Mouse (Mus musculus): ENCODE results near the gene Arrdc2. TPM values are rescaled to one million over a fixed set of nuclear protein-coding genes. Genes with fewer than 3 reads are reported as not detected.

Arrdc2 gene
- polyA plus RNA-seq, 1 experiment = 1.3 TPM

DNA sequence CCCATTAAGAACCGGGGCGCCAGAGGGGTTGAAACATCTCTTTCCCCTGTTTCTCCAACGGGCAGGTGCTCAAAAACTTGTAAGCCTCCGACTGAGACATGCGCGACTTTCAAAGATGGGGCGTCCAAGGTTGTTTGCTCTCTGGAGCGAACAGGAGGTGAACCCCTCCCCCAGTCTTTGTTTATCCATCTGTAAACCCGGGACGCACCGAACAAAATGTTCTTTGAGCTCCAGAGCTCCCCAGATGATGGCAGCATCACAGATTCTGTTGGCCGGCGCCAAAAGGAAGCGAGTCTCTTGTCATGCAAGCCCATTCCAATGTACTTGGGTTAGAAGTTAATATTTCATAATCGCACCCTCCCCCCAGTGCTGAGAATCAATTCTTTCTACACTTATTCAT is 41.2 kb downstream of the Arrdc2 start:
- Histone ChIP-seq H3K4me1 (ENCODE audit: control insufficient read depth, insufficient read depth, insufficient read length, low read length) (no peaks in the 10 kb centered on the region), H3K4me3 (ENCODE audit: insufficient read depth, low read depth, low read length) (no peak overlapping the region), H3K27ac (replicated peaks; ENCODE audit: low read depth, low read length) (no peak overlapping the region)

DNA sequence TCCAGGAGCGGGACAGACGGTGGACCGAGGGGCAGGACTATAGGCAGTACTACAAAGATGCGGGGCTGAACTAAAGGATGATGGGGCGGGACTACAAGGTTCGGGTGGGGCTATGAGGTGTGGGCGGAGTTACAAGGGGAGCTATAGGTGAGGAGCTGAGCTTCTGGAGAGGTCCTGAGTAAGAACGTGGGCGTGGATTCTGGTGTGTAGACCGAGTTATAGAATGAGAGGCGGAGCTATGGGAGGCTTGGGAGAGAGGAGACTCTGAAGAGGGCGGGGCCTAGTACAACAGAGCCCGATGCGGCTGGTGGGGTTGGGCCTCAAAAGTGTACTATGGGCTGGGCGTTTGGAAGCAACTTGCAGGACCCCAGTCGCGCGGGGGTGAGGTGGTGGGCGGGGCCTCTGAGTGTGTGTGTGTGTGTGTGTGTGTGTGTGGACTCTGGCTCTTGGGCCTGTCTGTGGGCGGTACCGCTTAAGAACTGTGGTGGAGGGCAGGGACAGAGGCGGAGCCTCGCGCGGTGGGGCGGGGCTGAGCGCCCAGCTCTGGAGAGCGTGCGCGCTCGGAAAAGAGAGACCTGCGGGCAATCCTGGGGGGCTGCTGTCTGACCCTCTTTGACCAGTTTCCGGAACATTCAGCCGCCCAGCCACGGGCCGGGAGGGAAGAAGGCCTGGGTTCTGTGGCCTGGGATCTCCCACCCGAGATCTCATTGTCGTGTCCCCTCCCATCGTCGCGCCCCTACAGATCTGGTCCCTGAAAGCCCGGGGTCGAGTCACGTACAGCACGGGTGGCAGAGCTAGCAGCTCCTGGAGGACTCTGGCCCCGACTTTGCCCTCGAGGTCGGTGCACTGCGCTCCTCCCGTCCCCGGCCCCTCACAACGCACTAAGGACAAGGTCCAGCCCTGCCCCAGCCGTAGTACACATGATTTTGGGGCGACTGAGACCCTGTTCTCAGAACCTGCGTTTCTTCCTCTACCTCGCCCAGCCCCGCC is 42.1 kb downstream of the Arrdc2 start:
- Histone ChIP-seq H3K4me3 (ENCODE audit: insufficient read depth, low read depth, low read length) (peak overlapping the region; percentile 60), H3K4me1 (ENCODE audit: control insufficient read depth, insufficient read depth, insufficient read length, low read length) (peaks cover 6% of the 10 kb centered on the region; the same call in 1 of the 2 replicates), H3K27ac (replicated peaks; ENCODE audit: low read depth, low read length) (no peak overlapping the region)

DNA sequence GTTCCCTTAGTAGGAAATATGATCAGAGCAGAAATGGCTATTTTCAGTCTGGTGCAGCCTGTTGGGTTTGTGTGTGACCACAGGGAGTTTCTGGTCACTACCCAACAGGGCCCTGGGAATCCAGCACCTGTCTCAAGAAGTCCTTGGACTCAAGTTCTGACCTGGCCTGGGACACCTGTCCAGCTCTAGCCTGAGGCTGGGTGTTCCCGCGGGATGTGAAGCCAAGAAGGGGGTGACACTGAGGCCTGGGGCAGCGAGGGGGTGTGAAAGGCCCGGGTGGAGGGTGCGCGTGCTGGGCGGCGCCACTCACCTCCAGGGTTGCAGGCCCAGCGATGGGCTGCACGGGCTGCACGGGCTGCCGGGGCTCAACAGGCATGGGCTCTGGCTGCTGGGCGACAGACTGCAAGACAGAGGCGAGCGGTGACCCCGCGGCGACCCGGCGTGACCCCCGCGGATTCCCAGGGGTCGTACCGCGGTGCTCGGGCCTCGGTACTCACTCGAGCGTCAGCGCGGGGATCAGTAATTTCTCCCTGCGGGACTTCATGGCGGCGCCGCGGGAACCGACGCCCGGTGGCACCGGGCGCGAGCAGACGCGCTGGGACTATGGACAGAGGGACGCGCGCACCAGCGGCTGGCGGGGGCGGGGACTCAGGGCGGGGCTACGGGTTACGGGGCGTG is 43.0 kb downstream of the Arrdc2 start:
- Histone ChIP-seq H3K4me3 (ENCODE audit: insufficient read depth, low read depth, low read length) (peak overlapping the region; percentile 60), H3K27ac (replicated peaks; ENCODE audit: low read depth, low read length) (no peak overlapping the region), H3K4me1 (ENCODE audit: control insufficient read depth, insufficient read depth, insufficient read length, low read length) (peaks cover 9% of the 10 kb centered on the region)

DNA sequence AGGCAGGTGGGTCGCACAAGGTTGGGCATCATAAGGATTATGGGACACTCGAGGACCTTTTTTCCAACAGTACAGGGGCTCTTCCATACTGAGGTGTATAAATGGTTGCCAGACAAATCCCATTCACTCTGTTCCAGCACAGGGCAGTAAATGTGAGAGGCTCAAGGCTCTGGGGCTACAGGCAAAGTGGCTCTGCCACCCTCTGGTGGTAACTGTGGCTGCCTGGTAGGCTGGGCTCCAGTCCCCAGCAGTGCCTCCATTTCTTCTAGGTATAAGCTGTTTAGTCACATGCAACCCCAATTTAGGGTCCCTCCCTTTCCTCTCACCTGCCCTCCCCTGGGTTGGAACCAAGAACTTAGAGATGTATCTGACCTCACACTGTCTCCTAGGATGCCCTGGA is 44.1 kb downstream of the Arrdc2 start:
- Histone ChIP-seq H3K4me3 (ENCODE audit: insufficient read depth, low read depth, low read length) (no peak overlapping the region), H3K27ac (replicated peaks; ENCODE audit: low read depth, low read length) (no peak overlapping the region), H3K4me1 (ENCODE audit: control insufficient read depth, insufficient read depth, insufficient read length, low read length) (peaks cover 14% of the 10 kb centered on the region)

DNA sequence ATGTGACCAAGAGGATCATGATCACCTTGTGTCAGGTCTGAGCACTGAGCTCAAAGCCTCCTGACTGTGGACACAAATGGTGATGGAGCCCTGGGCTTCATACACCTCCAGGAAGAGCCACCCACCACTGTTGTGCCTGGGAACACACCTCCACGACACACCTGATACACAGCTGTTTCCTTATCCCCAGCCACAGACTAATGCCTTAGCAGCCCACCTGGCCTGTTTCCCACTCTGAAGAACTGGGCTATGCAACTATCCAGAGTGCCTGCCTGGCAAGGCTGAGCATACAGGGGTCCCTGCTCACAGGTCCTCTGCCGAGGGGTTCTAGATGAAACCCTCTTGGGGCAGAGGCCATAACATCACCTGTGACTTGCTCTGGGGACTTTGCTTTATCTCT is 45.3 kb downstream of the Arrdc2 start:
- H3K27ac ChIP-seq (replicated peaks; ENCODE audit: low read depth, low read length) = no peak overlapping the region
- H3K4me3 ChIP-seq (ENCODE audit: insufficient read depth, low read depth, low read length) = no peak overlapping the region
- H3K4me1 ChIP-seq (ENCODE audit: control insufficient read depth, insufficient read depth, insufficient read length, low read length) = peaks cover 14% of the 10 kb centered on the region

DNA sequence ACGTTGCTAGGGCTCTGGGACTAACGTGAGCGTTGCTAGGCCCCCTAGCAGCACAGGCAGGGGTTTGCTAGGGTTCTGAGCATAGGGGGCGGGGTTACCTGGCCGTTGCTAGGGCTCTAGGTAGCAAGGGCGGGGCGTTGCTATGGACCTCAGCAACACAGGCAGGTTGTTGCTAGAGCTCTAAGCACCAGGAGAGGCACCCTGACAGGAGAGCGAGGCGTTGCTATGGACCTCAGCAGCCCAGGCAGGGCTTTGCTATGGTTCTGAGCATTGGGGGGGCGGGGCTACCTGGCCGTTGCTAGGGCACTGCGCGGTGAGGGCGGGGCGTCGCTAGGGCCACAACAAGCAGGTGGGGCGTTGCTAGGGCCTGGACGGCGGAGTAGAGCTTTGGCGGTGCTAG is 46.8 kb downstream of the Arrdc2 start:
- Histone ChIP-seq H3K4me3 (ENCODE audit: insufficient read depth, low read depth, low read length) (peak overlapping the region; percentile 83), H3K4me1 (ENCODE audit: control insufficient read depth, insufficient read depth, insufficient read length, low read length) (peaks cover 14% of the 10 kb centered on the region), H3K27ac (replicated peaks; ENCODE audit: low read depth, low read length) (no peak overlapping the region)

DNA sequence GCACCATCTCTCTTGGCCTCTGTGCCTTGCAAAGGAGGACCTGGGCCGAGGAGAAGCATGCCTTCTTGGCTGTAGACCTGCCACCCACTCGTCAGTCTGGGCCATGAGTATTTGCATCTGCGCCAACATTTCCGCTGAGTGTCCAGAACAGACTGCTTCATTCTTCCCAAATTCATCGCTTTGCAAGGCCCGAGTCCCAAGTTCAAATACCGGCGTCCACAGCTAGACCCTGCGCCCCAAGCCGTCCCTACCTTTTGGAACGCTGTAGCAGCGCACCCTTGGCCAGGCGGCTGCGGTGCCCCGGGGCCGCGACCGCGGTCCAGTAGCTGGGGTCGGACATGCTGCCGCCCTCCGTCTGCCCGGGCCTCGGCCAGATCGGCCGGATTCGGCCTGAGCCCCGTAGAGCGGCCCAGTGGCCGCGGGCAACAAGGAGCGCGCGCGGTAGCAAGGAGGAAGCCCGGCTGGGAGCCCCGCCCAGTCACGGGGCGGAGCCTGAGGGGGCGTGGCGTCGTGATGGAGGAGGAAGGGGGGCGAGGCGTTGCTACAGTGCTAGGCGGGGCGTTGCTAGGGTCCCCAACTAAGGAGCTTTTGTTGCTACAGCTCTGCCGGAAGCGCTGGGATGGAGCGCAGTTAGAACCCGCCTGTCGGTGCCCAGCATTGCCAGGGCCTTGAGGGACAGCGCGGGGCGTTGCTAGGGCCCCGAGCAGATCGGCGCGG is 47.4 kb downstream of the Arrdc2 start:
- H3K27ac ChIP-seq (replicated peaks; ENCODE audit: low read depth, low read length) = no peak overlapping the region
- peaks cover 14% of the 10 kb centered on the region for H3K4me1 ChIP-seq (ENCODE audit: control insufficient read depth, insufficient read depth, insufficient read length, low read length)
- peak overlapping the region; percentile 83 for H3K4me3 ChIP-seq (ENCODE audit: insufficient read depth, low read depth, low read length)

DNA sequence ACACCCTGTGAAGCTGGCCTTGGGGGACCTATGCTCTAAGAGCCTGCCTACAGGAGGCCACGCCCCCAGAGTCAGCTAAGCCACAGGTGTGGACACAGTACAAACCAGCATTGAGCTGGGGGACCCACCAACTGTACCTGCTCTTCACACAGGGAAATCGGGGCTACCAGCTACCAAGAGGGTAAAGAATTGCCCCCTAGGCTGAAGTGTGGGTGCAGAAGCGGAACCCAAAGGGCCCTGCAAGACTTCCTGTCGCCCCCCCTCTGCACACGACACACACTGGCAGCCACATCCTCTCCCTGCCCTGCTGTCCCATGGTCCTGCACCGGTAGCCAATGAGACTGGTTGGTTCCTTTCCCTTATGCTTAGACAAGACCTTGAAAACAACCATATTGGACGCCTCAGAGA is 48.2 kb downstream of the Arrdc2 start:
- Histone ChIP-seq H3K27ac (replicated peaks; ENCODE audit: low read depth, low read length) (0 out of 2 replicates have a peak overlapping the region, but pooled peaks have one; percentile 15), H3K4me1 (ENCODE audit: control insufficient read depth, insufficient read depth, insufficient read length, low read length) (peaks cover 14% of the 10 kb centered on the region), H3K4me3 (ENCODE audit: insufficient read depth, low read depth, low read length) (peak overlapping the region; percentile 83)

DNA sequence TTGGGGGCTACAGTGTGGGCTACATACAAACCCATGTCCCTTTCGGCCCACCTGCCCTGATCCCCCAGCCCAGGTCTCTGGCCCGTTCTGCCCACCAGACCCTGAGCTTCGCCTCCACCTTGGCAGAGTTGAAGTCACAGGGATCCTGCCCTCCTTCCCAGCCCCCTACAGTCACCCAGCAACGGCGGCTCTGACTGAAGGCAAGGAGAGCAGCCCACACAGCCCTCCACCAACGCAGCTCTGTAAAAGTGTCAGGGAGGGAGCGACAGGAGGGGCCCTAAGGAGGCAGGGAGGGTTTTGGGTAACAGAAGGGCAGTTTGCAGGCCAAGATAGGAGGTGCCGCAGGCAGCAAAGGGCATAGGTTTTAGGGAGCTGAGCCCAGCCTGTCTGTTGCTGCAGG is 48.7 kb downstream of the Arrdc2 start:
- Histone ChIP-seq H3K27ac (replicated peaks; ENCODE audit: low read depth, low read length) (no peak overlapping the region), H3K4me3 (ENCODE audit: insufficient read depth, low read depth, low read length) (peak overlapping the region; percentile 83)

DNA sequence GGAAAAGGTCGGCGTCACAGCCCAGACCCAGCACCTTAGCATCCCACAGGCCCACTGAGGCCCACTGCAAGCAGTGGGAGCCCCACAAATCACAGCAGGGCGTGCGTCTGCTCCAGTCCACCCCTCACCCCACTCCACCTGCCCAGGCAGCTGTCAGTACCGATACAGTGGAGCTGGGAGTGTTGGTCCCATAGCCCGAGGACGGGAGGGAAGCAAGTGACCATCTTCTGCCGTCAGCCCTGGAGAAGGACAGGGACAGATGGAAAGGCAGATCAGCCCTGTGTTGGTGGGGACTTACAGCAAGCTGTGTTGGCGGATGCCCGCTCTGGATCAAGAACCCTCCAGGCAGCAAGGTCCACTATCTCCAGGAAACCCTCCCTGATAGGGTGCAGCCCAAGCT is 50.5 kb downstream of the Arrdc2 start:
- Histone ChIP-seq H3K4me3 (ENCODE audit: insufficient read depth, low read depth, low read length) (0 out of 2 replicates have a peak overlapping the region, but pooled peaks have one; percentile 6), H3K27ac (replicated peaks; ENCODE audit: low read depth, low read length) (no peak overlapping the region), H3K4me1 (ENCODE audit: control insufficient read depth, insufficient read depth, insufficient read length, low read length) (peaks cover 14% of the 10 kb centered on the region)

More for the DNA sequence above, 48.7 kb downstream of the Arrdc2 start:
- H3K4me1 ChIP-seq (ENCODE audit: control insufficient read depth, insufficient read depth, insufficient read length, low read length) = peaks cover 14% of the 10 kb centered on the region

DNA sequence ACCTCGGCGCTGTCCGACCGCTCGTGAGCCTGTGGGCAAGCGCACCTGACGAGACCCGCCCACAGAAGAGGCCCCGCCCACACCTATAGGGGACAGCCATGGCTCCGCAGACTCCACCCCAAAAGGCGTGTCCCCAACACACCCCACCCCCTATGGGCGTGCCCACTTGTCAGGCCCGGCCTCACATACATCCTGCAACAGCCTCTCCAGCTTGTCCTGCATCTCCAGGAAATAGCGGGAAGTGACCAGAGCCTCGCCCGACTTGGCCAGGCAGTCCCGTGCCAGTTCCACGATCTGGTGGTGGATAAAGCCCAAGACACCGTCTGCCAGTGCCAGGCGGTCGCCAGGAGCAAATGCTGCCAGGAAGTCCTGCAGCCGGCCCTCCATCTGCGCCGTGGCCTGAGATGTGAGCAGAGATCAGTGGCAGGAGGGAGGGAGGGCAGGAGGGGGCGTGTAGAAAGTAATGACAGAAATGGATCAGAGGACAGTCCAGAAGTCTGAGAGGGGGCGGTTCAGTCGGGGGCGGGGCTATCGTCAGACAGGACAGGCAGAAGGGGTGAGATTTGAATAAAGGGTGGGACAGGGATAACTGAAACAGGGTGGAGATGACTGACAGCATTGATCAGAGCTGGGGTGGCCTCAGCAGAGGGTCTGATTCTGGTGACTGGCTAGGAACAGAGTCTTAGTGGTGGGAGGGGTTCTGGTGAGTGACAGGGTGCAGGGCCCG is 51.4 kb downstream of the Arrdc2 start:
- peaks cover 14% of the 10 kb centered on the region for H3K4me1 ChIP-seq (ENCODE audit: control insufficient read depth, insufficient read depth, insufficient read length, low read length)
- H3K27ac ChIP-seq (replicated peaks; ENCODE audit: low read depth, low read length) = no peak overlapping the region
- no peak overlapping the region for H3K4me3 ChIP-seq (ENCODE audit: insufficient read depth, low read depth, low read length)

DNA sequence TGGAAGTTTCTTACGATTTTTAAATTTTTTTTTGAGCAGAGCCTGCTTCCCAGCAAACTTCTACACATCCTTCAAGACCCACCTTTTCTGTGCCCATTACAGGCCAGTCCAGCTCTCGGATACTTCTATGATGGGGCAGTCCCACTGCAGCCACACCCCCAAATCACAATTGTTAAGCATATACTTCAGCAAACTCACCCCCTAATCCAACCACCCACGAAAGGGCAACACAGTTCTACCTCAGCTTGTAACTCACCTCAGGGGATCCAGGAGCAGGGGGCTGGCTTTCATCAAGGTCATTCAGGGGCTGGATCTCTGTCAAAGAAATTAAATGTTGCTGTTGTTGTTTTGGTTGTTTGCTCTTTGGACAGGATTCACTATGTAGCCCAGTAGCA is 52.5 kb downstream of the Arrdc2 start:
- Histone ChIP-seq H3K27ac (replicated peaks; ENCODE audit: low read depth, low read length) (no peak overlapping the region), H3K4me3 (ENCODE audit: insufficient read depth, low read depth, low read length) (no peak overlapping the region), H3K4me1 (ENCODE audit: control insufficient read depth, insufficient read depth, insufficient read length, low read length) (peaks cover 9% of the 10 kb centered on the region)

DNA sequence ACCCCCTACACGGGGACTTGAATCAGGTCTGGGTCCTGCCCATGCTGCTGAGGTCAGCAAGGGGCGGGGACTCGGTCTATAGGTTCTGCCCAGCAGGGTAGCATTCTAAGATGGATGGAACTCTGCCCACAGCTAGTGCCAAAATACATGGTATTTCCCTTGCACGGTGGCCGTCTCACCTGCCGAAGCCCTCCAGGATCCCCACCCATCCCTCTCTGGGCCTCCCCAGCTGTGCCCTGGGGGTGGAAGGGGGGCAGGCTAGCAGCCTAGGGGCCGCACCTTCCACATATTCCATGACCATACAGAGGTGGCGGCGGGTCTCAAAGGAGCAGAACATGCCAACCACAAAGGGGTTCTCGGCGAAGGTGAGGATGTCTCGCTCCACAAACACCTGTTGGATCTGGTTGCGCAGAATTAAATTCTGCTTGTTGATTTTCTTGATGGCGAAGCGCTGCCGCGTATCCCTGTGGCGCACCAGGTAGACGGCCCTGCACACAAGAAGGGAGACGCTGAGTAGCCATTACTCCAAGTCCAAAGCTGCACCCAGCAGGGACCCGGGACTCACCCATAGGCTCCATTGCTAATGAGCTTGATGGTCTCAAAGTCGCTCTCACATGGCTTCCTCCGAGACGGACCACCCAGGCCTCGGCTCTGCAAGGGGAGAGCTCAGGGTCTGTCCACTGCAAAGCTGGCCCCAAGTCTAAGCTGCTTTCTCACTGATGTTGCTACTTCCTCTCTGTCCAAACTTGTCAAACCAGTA is 53.0 kb downstream of the Arrdc2 start:
- Histone ChIP-seq H3K4me1 (ENCODE audit: control insufficient read depth, insufficient read depth, insufficient read length, low read length) (peaks cover 5% of the 10 kb centered on the region; the same call in 1 of the 2 replicates), H3K4me3 (ENCODE audit: insufficient read depth, low read depth, low read length) (no peak overlapping the region), H3K27ac (replicated peaks; ENCODE audit: low read depth, low read length) (no peak overlapping the region)
